Mouse (Mus musculus): ENCODE data around the gene Brd4. TPM values are rescaled to one million over a fixed set of nuclear protein-coding genes. Genes with fewer than 3 reads are reported as not detected.
"Not testable (repeated sequence)": the region's sequence is repeated elsewhere in the genome, so short reads cannot be mapped to it uniquely, and the experiment has no call there.

Brd4 gene
- polyA plus RNA-seq, 1 experiment from 2014 or later = 112 TPM

- Histone ChIP-seq H3K9me3 (no peaks in the 10 kb centered on the region), H3K4me3 (no peak overlapping the region), H3K27ac (no peak overlapping the region), H3K9ac (no peak overlapping the region), H3K27me3 (replicated peaks) (no peaks in the 10 kb centered on the region), H3K4me2 (replicated peaks) (no peak overlapping the region), H3K36me3 (peaks cover 4% of the 10 kb centered on the region; the same call in 1 of the 2 replicates), H3K4me1 (no peaks in the 10 kb centered on the region)
- no peak for ATAC-seq (ENCODE audit: low FRiP score, low read depth)
- 94% methylated on average over 2 of the region's 2 CpGs for WGBS
Measured at GRCm38 (mm10) chr17:32251827-32252470, 32.6 kb downstream of the Brd4 start.

GRCm38 (mm10) chr17:32250066-32250465 is 34.5 kb downstream of the Brd4 start:
- H3K4me3 ChIP-seq = no peak overlapping the region
- H3K36me3 ChIP-seq = peaks cover 4% of the 10 kb centered on the region; the same call in 1 of the 2 replicates
- no peak overlapping the region for H3K9ac ChIP-seq
- H3K4me2 ChIP-seq (replicated peaks) = no peak overlapping the region
- H3K4me1 ChIP-seq = no peaks in the 10 kb centered on the region
- ATAC-seq (ENCODE audit: low FRiP score, low read depth) = no peak
- no peaks in the 10 kb centered on the region for H3K27me3 ChIP-seq (replicated peaks)
- H3K27ac ChIP-seq = no peak overlapping the region
- no peaks in the 10 kb centered on the region for H3K9me3 ChIP-seq
- WGBS = 95% methylated on average over 1 of the region's 1 CpGs

GRCm38 (mm10) chr17:32248192-32248591 is 36.3 kb downstream of the Brd4 start:
- 79% methylated on average over 1 of the region's 1 CpGs for WGBS
- H3K27me3 ChIP-seq (replicated peaks) = no peaks in the 10 kb centered on the region
- H3K36me3 ChIP-seq = peaks cover 4% of the 10 kb centered on the region; the same call in 1 of the 2 replicates
- H3K4me2 ChIP-seq (replicated peaks) = no peak overlapping the region
- H3K4me3 ChIP-seq = no peak overlapping the region
- no peak for ATAC-seq (ENCODE audit: low FRiP score, low read depth)
- H3K9ac ChIP-seq = no peak overlapping the region
- H3K4me1 ChIP-seq = no peaks in the 10 kb centered on the region
- H3K27ac ChIP-seq = no peak overlapping the region
- no peaks in the 10 kb centered on the region for H3K9me3 ChIP-seq

- Histone ChIP-seq H3K4me3 (no peak overlapping the region), H3K4me2 (replicated peaks) (no peak overlapping the region), H3K4me1 (no peaks in the 10 kb centered on the region), H3K9me3 (no peaks in the 10 kb centered on the region), H3K27ac (no peak overlapping the region), H3K36me3 (peaks cover 4% of the 10 kb centered on the region; the same call in 1 of the 2 replicates), H3K9ac (no peak overlapping the region), H3K27me3 (replicated peaks) (no peaks in the 10 kb centered on the region)
- WGBS = 100% methylated on average over 1 of the region's 1 CpGs
- no peak for ATAC-seq (ENCODE audit: low FRiP score, low read depth)
Measured at GRCm38 (mm10) chr17:32247616-32248015, 36.9 kb downstream of the Brd4 start.

GRCm38 (mm10) chr17:32246117-32246516 is 38.4 kb downstream of the Brd4 start:
- no peak overlapping the region for H3K4me2 ChIP-seq (replicated peaks)
- H3K9me3 ChIP-seq = no peaks in the 10 kb centered on the region
- ATAC-seq (ENCODE audit: low FRiP score, low read depth) = no peak
- no peaks in the 10 kb centered on the region for H3K27me3 ChIP-seq (replicated peaks)
- H3K27ac ChIP-seq = no peak overlapping the region
- no peak overlapping the region for H3K9ac ChIP-seq
- peaks cover 10% of the 10 kb centered on the region; the same call in 1 of the 2 replicates for H3K36me3 ChIP-seq
- H3K4me3 ChIP-seq = no peak overlapping the region
- H3K4me1 ChIP-seq = no peaks in the 10 kb centered on the region
- WGBS = 77% methylated on average over 5 of the region's 5 CpGs

GRCm38 (mm10) chr17:32240881-32241531 is 43.5 kb downstream of the Brd4 start:
- H3K4me3 ChIP-seq = no peak overlapping the region
- no peaks in the 10 kb centered on the region for H3K4me1 ChIP-seq
- 95% methylated on average over 2 of the region's 2 CpGs for WGBS
- peaks cover 6% of the 10 kb centered on the region; the same call in 1 of the 2 replicates for H3K36me3 ChIP-seq
- H3K9me3 ChIP-seq = no peaks in the 10 kb centered on the region
- no peaks in the 10 kb centered on the region for H3K27me3 ChIP-seq (replicated peaks)
- no peak for ATAC-seq (ENCODE audit: low FRiP score, low read depth)
- no peak overlapping the region for H3K9ac ChIP-seq
- no peak overlapping the region for H3K27ac ChIP-seq
- H3K4me2 ChIP-seq (replicated peaks) = no peak overlapping the region

GRCm38 (mm10) chr17:32238589-32238988 is 45.9 kb downstream of the Brd4 start:
- H3K4me2 ChIP-seq (replicated peaks) = no peak overlapping the region
- H3K4me3 ChIP-seq = no peak overlapping the region
- H3K36me3 ChIP-seq = peaks cover 6% of the 10 kb centered on the region; the same call in 1 of the 2 replicates
- no peaks in the 10 kb centered on the region for H3K9me3 ChIP-seq
- H3K4me1 ChIP-seq = no peaks in the 10 kb centered on the region
- H3K9ac ChIP-seq = no peak overlapping the region
- H3K27me3 ChIP-seq (replicated peaks) = no peaks in the 10 kb centered on the region
- ATAC-seq (ENCODE audit: low FRiP score, low read depth) = no peak
- H3K27ac ChIP-seq = no peak overlapping the region
- WGBS = 93% methylated on average over 1 of the region's 1 CpGs

GRCm38 (mm10) chr17:32235534-32236191 is 48.9 kb downstream of the Brd4 start:
- H3K36me3 ChIP-seq = no peaks in the 10 kb centered on the region
- no peak overlapping the region for H3K9ac ChIP-seq
- no peaks in the 10 kb centered on the region for H3K27me3 ChIP-seq (replicated peaks)
- H3K27ac ChIP-seq = no peak overlapping the region
- H3K4me3 ChIP-seq = no peak overlapping the region
- H3K9me3 ChIP-seq = no peaks in the 10 kb centered on the region
- WGBS = 69% methylated on average over 5 of the region's 5 CpGs
- H3K4me2 ChIP-seq (replicated peaks) = no peak overlapping the region
- no peak for ATAC-seq (ENCODE audit: low FRiP score, low read depth)
- no peaks in the 10 kb centered on the region for H3K4me1 ChIP-seq

GRCm38 (mm10) chr17:32233174-32233573 is 51.3 kb downstream of the Brd4 start:
- Histone ChIP-seq H3K4me3 (no peak overlapping the region), H3K9me3 (no peaks in the 10 kb centered on the region), H3K4me2 (replicated peaks) (no peak overlapping the region), H3K4me1 (no peaks in the 10 kb centered on the region), H3K9ac (no peak overlapping the region), H3K36me3 (peaks cover 12% of the 10 kb centered on the region), H3K27me3 (replicated peaks) (no peaks in the 10 kb centered on the region), H3K27ac (no peak overlapping the region)
- ATAC-seq (ENCODE audit: low FRiP score, low read depth) = no peak

GRCm38 (mm10) chr17:32229256-32229655 is 55.3 kb downstream of the Brd4 start:
- H3K9ac ChIP-seq = no peak overlapping the region
- no peak overlapping the region for H3K27ac ChIP-seq
- H3K36me3 ChIP-seq = peaks cover 48% of the 10 kb centered on the region
- no peak for ATAC-seq (ENCODE audit: low FRiP score, low read depth)
- H3K4me3 ChIP-seq = no peak overlapping the region
- no peak overlapping the region for H3K4me2 ChIP-seq (replicated peaks)
- WGBS = 95% methylated on average over 4 of the region's 4 CpGs
- no peaks in the 10 kb centered on the region for H3K4me1 ChIP-seq
- H3K9me3 ChIP-seq = no peaks in the 10 kb centered on the region
- no peaks in the 10 kb centered on the region for H3K27me3 ChIP-seq (replicated peaks)

- no peak for ATAC-seq (ENCODE audit: low FRiP score, low read depth)
- H3K9ac ChIP-seq = no peak overlapping the region
- H3K27me3 ChIP-seq (replicated peaks) = no peaks in the 10 kb centered on the region
- H3K4me1 ChIP-seq = no peaks in the 10 kb centered on the region
- H3K27ac ChIP-seq = no peak overlapping the region
- H3K36me3 ChIP-seq = peaks cover 81% of the 10 kb centered on the region
- 73% methylated on average over 3 of the region's 3 CpGs for WGBS
- H3K9me3 ChIP-seq = no peaks in the 10 kb centered on the region
- H3K4me3 ChIP-seq = no peak overlapping the region
- no peak overlapping the region for H3K4me2 ChIP-seq (replicated peaks)
Measured at GRCm38 (mm10) chr17:32220873-32221272, 63.6 kb downstream of the Brd4 start.

GRCm38 (mm10) chr17:32215587-32215986 is 68.9 kb downstream of the Brd4 start:
- H3K36me3 ChIP-seq = peaks cover 85% of the 10 kb centered on the region
- H3K27ac ChIP-seq; H3K9ac ChIP-seq; ATAC-seq (ENCODE audit: low FRiP score, low read depth); H3K4me3 ChIP-seq; H3K4me1 ChIP-seq; H3K9me3 ChIP-seq; H3K27me3 ChIP-seq (replicated peaks); H3K4me2 ChIP-seq (replicated peaks): not testable (repeated sequence)
- WGBS = 75% methylated on average over 4 of the region's 4 CpGs

Measured in neural tube, embryonic 12.5 days (tissue).